Mouse (Mus musculus) fibroblast of lung, adult 2 months (primary cell): ENCODE measurements around the gene Gm8773.
A peak's percentile ranks its signal among the peaks of the same experiment; 100 is the strongest.

Experiments
- DNase-seq: peaks from one replicate; pipeline ENCODE4 v3.0.0-alpha.2; 2011; ENCODE audit warnings: low read depth

Gene Gm8773

DNA sequence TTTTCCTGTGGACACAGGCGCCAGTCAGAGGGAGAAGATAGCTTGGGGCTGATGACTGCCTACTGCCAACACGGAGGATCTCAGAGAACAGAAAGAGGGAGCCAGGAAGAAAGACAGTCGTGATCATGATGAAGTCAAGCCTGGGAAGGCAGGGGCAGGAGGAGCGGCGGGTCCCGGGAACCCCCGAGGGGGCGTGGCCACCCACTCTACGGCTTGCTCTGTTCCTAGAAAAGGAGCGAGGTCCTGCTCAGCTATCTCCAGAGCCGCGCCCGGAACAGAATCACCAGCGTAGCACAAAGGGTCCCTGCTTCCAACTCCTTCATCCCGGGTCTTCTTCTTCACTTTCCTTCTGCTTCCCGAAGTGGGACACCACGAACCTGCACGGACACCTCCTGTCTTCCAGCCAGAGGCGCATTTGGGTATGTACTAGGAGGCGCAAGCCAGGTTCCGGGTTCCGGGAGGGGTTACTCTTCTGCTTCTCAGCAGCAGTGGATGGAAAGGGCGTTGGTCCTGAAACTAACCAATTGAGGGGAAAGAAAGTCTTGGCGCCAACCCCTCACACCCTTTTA is at the start of gene Gm8773:
Gene Gm8773 (plus strand): TSS at position 51 of the 569 bp plus-strand sequence.
- DNase-seq = no peak

DNA sequence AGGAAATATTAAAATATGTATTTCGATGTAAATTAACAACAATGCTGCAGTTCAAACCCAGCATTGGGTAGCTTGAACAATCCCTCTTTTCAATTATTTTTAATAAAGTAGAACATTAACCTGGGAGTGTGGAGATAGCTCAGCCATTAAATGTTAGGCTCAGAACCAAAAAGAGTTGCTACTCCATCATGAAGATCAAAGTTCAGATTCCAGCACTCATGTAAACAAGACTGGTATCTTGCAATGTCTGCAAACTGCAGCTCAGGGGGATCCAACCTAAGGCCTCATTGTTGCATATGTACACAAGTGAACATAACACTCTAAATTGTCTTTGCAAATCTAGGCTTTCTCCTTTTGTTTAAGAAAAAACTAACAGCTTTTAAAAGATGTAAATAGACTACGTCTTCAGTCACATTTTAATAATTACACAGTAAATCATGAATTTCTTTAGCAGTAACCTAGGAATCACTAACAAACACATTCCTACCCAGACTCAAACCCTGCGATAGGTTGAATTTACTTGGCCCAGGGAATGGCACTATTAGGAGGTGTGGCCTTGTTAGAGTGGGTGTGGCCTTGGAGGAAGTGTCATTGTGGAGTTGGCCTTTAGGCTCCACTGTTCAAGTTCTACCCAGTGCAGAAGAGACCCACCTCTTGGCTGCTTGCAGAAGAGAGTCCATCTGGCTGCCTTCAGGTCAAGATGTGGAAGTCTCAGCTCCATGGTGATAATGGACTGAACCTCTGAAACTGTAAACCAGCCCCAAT is 39.8 kb upstream of the Gm8773 start:
- DNase-seq = no peak

DNA sequence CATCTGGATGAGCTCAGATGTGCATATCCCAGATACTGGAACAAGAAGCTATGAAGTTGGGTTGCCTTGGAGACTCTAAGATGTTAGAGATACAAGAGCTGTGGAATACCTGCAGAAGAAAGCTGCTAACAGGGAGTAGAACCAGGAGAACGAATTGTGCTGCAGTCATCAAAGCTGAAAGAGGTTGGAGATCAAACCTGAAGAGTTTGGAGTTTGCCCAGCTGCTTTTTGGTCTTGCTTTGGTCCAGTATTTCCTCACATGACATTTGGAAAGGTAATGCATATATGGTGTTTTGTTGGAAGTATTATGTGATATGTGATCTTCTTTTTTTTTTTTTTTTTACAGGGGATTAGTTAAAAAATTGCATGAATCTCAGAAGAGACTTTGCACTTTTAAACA is 37.5 kb upstream of the Gm8773 start:
- no peak for DNase-seq

DNA sequence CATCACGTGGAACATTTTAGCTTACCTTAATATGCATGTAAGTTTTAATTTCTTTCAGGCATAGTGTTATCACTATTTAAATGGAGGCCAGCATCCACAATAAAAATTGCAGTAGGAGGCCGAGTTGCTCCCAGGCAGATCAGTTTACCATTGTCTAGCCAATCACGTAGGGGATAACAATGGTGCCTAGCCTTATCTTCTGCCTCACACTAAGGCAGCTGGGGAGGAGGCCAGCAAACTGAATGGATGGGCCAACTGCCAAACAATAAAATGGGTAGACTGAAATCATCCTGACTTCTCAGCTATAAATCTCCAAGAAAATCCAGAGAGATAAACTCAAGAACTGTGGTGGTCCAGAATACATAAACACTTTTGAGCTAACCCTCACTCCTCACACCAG is 33.8 kb upstream of the Gm8773 start:
- no peak for DNase-seq

DNA sequence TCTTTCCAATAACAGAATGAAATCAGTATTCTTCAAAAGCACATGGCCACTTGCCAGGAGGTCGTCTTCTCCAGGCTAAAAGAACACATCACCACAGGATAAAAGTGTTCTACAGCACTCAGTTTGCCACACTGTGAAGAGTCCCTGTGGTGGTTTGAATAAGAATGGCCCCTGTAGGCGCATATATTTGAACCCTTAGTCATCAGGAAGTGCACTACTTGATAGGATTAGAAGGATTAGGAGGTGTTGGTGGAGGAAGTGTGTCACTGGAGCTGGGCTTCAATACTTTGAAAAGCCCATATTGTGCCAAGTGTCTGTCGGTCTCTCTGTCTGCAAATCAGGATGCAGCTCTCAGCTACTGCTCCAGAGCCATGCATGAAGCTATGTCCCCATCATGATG is 33.2 kb upstream of the Gm8773 start:
- no peak for DNase-seq

DNA sequence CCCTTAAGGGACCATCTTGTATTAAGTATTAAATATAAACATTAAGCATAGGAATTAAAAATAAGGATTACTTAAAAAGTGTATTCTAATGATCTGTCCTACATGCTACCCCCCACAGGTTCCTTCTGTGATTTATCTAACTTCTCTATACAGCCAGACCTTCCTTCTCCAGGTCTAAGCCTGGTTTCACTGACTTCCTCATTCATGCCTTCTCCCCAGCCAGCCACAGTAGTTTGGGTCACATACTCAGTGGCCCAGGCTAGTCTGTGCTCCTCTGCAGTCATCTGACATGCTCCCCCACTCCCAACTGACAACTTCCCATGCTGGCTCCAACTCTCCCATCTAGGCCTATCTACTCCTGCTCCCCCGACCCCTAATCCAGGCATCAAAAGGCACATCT is 22.5 kb upstream of the Gm8773 start:
- no peak for DNase-seq

DNA sequence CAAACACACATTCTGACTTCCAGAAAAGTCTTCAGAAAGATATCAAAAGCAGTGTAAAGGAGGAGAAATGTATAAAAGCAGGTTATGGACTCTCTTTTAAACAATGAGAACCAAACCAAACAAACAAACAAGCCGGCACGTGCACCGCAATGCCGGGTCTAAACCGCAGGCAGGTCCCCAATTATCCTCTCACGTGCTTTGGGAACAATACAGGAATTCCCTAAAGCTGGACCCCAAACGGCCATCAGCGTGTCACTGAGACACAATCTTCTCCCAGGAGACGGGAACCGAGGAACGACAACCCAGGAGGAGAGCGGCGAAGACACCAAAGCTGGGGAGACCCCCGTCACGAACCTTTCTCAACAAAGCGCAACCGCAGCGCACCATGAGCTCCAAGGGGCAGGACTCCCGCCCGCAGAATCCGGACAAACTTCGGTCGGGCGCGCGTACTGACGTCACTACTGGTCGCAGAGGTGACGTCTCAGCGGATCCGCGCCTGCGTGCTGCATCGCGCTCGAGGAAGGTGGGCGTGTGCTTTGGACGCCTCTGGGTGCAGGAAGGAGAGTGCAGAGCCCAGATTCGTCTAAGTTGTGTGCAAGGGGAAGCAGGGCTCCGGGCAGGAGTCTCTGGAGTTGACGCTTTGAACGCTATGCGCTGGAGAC is 14.4 kb upstream of the Gm8773 start, which contains the start of gene Gtpbp10:
Gene Gtpbp10 (minus strand): TSS at position 460 of the 662 bp plus-strand sequence.
- DNase-seq = peak; percentile 82

DNA sequence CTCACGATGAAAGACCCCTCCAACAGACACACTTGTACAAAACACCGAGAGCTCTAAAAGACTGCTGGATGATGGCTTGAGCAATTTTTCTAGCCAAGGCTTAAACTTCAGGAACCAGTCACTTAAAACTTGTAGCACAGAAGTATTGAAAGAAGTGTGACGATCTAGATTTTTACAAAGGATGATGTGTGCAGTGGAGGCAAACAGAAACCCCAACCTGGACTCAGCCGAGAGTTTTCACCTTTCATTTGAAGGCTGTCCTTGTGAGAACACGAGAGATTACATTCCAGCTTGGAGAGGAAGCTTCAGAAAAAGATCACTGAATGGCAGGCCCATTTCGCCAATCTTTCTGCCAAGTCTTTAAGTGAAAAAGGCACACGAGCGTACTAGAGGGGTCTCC is 13.8 kb upstream of the Gm8773 start:
- DNase-seq = no peak

DNA sequence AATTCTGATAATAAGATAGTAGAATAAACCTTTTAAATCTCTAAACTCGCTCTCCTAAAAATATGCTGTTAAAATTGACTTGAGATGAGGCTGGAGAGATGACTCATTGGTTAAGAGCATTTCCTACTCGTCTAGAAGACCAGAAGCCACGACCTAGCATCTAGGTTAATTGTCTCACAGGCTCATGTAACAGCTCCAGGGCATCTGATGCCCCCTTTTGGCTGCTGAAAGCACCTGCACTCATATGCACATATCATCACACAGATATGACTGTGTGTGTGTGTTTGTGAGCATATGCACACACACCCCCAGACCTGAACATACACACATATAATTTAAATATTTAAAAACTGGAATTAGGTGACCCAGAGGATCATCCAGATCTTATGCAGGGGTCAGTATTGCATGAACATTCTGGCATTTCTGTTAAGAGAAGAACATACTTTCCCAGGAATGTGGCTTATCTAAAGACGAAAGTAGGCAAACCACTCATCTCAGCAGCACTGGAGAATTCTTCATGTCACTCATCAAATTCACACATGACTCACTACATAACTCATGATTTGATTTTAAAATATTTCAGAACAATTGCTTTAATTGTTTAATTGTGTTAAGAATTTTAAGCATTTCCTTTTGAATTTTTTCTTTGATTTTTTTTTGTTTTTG is 12.4 kb upstream of the Gm8773 start:
- DNase-seq = no peak

DNA sequence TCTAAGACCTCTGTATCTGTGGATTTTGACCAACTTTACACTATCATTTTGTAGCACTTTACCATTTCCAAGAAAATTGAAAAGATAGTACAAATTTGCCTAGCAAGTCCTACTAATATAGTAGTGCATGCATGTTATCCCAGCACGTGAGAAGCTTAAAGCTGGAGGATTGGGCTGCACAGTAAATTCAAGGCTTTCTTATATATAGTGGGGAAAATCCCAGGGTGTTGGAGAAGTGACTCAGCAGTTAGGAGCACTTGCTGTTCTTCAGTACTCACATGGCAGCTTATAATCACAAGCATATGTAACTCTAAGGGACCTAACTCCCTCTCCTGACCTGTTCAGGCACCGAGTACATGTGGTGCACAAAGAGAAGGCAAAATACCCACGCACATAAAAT is 11.2 kb upstream of the Gm8773 start:
- DNase-seq = no peak

DNA sequence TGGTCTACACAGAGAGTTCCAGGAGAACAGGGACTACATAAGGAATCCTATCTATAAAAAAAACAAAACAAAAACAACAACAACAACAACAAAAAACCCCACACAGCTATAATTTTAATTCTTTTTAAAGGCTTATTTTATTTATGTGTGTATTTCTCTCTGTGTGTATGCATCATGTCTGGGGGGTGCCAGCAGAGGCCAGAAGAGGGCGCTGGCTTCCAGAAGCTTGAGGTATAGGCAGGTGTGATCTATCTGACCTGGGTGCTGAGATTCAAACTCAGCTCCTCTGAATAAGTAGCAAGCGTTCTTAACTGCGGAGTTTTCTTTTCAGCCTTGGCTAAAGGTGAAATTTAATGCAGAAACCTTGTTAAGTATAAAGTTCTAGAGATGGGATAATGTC is 14.1 kb downstream of the Gm8773 start:
- no peak for DNase-seq

DNA sequence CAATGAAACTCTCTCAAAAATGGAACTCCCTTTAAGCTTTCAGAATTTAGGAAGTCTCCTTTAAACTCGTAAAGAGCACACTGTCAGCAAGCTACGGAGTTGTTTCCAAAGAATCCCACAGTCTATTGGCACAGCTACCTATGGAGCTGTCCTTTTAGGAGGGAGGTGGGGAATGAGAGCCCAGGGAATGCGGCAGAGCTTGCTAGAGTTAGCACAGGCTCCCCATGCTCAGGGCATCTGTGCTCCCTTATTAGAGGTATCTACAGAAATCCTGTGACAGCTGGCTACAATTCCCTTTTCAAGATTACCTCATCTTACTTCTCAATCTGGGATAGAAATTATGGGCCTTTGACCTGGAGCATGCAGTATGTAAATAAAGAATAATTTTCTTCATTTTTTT is 36.9 kb downstream of the Gm8773 start:
- no peak for DNase-seq

DNA sequence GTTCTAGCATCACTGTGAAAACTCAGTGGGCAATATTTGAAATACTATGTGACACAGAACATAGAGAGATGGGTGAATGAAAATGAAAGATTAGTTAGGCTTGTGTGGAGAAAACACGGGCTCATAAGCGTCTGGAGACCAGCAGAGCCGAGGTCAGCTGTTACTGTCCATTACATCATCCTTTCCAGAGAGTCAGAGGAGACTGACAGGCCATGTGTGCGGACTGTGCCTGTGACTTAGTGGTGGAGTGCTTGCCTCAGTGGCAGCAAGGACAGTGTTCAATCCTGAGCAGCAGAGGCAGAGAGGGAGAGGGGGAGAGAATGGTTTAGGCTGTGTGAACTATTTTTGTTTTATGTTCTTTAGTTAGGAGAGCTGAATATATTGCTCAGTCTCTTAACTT is 44.7 kb downstream of the Gm8773 start:
- no peak for DNase-seq

DNA sequence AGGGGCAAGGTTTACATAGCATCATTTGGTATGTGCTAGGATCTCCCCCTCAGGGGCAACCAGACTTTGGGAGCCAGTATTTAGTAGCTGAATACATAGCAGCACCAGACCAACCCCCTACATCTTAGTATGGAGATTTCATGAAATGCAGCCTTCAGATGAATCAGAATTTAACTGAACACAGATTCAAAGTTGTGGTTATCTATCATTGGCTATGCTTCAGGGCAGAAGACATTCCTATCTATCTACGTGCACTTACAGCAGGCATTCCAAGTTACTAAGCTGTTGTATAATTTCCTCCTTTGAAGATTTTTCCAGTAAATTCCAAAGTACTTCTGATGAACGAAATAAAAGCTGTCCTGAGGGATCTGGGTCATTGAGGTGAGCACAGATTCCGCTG is 51.9 kb downstream of the Gm8773 start:
- DNase-seq = no peak
